Mouse (Mus musculus): ENCODE data around the gene Gm13090. TPM values are rescaled to one million over a fixed set of nuclear protein-coding genes. Genes with fewer than 3 reads are reported as not detected.

Gm13090 gene
- total RNA-seq, 2 experiments from 2014 or later, result not detected

DNA sequence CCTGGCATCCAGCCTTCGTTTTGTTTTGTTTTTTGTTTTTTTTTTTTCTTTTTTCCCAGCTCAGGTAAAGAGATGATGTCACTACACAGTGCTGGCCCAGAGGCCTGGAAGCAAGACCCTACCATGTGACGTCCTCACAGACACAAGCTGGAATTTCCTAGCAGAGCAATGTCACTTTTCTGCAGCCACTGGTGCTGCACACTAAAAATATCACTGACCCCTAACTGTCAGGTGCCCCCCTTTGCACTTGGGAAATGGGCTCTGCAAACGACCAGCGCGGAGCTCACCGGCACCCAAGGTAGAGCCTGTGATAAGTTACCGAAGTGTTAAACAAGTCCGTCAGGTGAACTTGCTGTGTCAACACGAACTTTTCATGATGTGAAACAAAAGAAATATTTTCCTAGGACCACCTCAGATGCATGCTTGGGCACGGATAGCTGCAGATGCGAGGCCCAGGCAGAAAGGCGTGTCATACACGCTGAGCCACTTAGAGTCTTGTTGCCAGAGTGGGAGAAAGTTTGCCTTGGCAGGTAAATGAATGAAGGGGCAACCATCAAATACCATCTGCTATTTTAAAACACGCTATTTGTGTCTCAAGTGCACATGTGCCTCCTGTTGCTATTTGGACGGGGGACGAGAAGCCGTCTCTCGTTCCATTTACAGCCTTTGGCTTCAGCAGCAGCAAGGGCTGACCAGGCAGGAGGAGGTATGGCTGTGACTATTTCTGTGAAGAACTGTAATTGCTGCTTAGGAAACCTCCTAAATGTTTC is 7.1 kb downstream of the Gm13090 start:
- no peak for ATAC-seq (ENCODE audit: poor library complexity, severe bottlenecking)

- ATAC-seq (ENCODE audit: poor library complexity, severe bottlenecking), result no peak
Observed at GRCm38 (mm10) chr4:151097104-151097438, 7.7 kb downstream of the Gm13090 start.

- no peak for ATAC-seq (ENCODE audit: poor library complexity, severe bottlenecking)
Observed at GRCm38 (mm10) chr4:151103646-151104045, 14.3 kb downstream of the Gm13090 start.

GRCm38 (mm10) chr4:151104147-151104546 is 14.8 kb downstream of the Gm13090 start:
- ATAC-seq (ENCODE audit: poor library complexity, severe bottlenecking), result no peak

DNA sequence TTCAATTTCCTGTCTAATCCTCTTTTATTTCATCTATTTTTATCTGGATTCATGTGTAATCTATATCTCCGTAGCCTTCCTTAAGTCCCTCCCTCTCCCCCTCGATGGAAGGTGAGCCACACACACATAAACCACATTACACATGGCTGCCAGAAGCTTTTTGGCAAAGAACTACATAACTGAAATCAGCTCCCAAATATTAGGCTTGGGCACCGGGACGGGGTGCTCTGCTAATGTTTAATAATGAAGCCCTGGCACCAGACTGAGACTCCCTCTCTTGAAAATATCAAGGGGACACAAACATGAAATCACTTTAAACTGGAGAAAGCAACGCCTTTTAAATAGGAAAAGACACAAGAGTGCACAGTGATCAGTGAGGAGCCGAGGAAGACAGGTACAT is 16.5 kb downstream of the Gm13090 start:
- no peak for ATAC-seq (ENCODE audit: poor library complexity, severe bottlenecking)

DNA sequence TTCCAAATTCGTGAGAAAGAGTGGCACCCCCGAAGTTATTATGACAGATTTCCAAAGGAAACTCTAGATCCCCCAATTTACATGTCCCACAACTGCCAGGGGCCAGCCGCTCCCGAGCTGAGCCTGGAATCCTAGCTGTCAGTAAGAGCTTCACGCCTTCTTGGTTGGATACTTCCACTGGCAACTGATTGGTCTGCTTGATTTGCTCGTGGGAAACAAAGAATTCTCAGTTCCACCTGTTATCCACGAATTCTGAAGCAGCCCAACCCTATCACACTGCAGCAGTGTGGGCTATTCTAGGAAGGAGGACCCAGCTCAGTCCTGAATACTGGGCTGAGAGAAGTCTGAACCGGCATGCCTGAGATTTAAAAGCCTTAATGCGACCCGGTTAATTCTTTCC is 17.1 kb downstream of the Gm13090 start:
- ATAC-seq (ENCODE audit: poor library complexity, severe bottlenecking), result no peak

- no peak for ATAC-seq (ENCODE audit: poor library complexity, severe bottlenecking)
Observed at GRCm38 (mm10) chr4:151107131-151108001, 18.0 kb downstream of the Gm13090 start.

DNA sequence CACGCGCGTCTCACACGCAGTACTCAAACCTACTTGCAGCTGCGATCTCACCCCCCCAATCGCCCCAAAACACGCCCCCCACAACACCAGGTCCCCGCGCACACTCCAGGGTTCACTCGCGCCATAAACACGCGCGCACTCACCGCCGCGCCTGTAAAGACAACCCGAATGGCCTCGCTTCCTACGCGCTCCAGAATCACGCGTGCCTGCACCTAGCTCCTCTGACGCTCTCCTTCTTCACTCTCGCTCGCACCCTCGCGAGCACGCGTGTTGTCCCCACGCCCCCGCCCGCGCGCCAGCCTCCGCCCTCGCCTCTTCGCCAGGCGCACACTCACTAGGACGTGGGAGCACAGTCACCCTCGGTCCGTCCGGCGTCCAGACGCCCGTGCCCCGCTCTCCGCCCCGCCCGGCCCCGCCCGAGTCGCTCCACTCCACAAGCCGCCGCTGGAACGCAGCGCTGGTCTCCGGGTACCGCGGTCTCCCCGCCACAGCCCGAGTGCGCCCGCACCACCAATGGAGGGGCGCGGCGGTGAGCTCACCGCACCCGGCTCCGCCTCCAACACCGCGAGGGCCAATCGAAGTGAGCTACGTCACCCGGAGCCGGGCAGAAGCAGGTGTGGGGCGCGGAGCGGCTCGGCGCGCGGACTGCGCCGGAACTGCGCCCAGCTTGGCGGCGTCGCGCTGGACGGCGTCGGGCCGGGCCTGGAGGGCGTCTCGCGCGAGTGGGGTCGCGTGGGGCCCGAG is 18.8 kb downstream of the Gm13090 start:
- ATAC-seq (ENCODE audit: poor library complexity, severe bottlenecking), result peak; percentile 97

DNA sequence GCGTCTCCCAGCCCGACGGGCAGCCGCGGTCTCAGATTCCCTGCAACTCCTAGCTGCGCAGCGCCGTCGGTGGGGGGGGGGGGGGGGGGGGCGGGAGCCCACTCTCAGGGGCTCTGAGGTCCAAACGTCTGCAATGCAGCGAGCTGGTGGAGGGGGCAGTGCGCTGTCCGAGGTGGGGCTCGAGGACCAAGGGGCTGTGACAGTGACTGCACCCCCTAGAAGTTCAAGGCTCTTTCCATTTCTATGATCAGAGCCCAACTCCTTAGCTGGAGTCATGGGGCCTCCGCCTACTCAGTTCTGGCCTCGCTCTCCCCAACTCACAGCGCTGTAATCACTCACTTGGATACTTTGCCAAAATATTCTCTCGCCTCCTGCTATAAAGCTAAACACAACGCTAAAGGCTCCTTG is 19.5 kb downstream of the Gm13090 start:
- ATAC-seq (ENCODE audit: poor library complexity, severe bottlenecking), result no peak

DNA sequence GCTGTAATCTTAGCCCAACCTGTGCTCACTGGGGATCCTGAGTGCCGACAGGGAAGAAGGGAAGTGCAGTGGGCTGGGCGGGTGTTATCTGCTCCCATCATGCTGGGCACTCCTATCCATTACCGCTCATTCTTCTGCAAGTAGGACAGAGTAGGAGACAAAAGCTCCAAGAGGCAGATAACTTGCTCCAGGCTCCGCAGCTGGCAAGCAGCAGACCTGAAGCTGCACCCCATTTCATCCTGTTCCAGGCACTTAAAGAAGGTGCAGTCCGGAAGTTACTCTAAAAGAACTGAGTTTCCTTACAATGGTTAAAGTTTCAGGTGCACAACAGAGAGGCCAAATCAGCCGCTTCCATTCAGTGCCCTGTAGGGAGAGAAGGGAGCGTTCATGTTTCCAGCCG is 21.9 kb downstream of the Gm13090 start:
- no peak for ATAC-seq (ENCODE audit: poor library complexity, severe bottlenecking)

- ATAC-seq (ENCODE audit: poor library complexity, severe bottlenecking), result no peak
Observed at GRCm38 (mm10) chr4:151114574-151114973, 25.2 kb downstream of the Gm13090 start.

DNA sequence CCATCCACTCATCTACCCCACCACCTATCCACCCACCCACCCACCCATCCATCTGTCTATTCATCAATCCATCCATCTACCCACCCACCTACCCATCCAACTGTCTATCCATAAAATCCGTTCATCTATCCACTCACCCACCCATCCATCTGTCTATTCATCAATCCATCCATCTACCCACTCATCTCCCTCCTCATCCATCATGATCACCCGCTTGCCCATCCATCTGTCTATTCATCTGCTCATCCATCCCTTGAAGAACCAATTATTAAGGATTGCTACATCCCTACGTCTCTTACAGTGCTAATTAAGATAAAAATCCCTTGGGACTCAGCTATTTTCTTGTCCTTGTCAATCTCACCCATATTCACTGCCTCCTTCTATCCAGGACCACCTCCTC is 29.5 kb downstream of the Gm13090 start:
- no peak for ATAC-seq (ENCODE audit: poor library complexity, severe bottlenecking)

GRCm38 (mm10) chr4:151127636-151128548 is 38.5 kb downstream of the Gm13090 start:
- no peak for ATAC-seq (ENCODE audit: poor library complexity, severe bottlenecking)

GRCm38 (mm10) chr4:151128641-151129541 is 39.5 kb downstream of the Gm13090 start:
- ATAC-seq (ENCODE audit: poor library complexity, severe bottlenecking), result no peak

DNA sequence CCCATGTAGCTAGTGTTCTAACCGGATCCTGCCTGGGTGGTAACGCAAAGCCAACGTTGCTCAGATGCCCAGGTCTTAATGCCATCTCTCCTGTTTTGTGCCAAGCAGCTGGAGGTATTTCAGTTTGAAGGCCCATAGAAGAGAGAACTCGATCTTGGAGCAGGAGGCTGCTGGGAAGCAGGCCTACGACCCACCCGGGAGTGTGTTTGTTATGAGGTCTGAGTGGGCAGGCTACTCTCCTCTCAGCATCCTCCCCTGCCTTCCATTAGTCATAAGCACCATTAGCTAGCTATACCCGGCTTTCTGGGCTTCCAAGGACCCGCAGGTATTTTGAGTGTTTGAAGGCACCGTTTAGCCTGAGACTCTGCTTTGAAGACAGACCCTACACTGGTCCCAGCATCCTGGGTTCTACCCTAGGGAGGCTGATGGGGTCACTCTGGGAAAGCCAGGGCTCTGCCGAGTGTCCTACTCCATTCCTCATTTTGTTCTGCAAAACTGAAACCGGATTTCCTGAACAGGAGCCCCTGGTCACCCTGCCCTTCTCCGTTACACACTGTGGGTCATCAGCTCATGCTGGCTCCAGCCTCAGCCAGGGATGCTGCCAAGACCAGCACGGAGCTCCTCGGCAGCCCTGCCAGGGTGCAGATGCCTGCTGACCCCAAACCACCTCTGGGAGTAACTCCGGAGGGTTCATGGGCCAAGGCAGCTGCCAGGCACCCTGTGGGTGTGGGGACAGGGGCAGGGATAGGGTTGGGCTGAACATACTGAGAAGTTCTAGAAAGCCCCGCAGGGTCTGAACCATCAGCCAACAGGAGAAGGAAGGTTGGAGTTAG is 40.6 kb downstream of the Gm13090 start:
- no peak for ATAC-seq (ENCODE audit: poor library complexity, severe bottlenecking)

DNA sequence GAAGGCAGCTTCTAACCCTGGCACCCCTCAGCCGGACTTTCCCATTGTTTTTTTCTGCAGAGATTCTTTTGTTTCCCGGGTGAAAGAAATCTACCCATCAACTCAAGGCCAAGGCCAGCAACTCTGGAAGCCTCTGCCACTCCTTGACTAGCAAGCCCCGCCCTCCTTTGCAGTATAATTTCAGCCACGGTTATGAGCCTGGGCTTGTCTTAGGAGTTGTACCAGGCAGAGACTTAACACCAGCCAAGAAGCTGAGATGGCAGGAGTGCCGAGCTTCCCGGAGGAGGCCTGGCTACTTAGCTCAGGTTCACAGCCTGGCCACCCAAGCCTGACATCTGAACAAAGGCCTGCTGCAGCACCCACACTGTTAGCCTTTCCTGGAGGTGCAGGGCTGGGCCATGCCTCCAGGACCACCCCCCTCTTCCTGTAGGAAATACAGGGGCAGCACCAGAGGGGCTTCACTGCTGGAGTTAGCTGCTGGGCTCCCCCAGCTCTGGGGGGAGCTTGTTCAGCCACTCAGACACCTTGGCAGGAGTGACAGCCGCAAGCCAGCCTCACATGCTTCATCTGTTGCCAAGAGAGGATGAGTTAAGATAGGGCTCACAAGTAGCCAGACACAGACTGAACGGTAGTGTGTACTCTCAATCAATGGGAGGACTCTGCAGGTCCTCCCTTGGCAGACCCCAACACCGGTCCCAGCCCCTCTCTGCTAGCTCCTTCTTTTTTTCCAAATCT is 41.6 kb downstream of the Gm13090 start:
- ATAC-seq (ENCODE audit: poor library complexity, severe bottlenecking), result no peak

GRCm38 (mm10) chr4:151132493-151132892 is 43.1 kb downstream of the Gm13090 start:
- ATAC-seq (ENCODE audit: poor library complexity, severe bottlenecking), result no peak

DNA sequence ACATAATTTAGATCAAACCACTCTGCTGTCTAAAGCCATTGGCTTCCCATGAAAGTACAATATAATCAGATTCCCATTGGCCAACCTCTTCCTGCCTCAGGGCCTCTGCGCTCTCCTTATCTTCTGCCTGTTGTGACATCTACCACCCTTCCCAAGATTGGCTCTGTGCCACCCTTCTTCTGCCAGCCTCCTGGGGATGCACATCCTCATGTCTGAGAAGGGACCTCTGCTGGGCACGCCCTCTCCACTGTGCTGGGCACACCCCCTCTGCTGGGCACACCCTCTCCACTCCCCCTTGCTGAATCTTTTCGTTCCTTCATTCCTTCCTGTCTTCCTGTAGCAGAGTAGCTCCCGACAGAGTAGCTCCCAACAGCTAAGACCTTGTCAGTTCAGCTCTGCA is 44.4 kb downstream of the Gm13090 start:
- ATAC-seq (ENCODE audit: poor library complexity, severe bottlenecking), result no peak
